Mouse (Mus musculus): ENCODE results near the gene Nlrp6. TPM values are rescaled to one million over a fixed set of nuclear protein-coding genes. Genes with fewer than 3 reads are reported as not detected.

The Nlrp6 gene
- polyA plus RNA-seq, 1 experiment from 2014 or later = 0.06 TPM

DNA sequence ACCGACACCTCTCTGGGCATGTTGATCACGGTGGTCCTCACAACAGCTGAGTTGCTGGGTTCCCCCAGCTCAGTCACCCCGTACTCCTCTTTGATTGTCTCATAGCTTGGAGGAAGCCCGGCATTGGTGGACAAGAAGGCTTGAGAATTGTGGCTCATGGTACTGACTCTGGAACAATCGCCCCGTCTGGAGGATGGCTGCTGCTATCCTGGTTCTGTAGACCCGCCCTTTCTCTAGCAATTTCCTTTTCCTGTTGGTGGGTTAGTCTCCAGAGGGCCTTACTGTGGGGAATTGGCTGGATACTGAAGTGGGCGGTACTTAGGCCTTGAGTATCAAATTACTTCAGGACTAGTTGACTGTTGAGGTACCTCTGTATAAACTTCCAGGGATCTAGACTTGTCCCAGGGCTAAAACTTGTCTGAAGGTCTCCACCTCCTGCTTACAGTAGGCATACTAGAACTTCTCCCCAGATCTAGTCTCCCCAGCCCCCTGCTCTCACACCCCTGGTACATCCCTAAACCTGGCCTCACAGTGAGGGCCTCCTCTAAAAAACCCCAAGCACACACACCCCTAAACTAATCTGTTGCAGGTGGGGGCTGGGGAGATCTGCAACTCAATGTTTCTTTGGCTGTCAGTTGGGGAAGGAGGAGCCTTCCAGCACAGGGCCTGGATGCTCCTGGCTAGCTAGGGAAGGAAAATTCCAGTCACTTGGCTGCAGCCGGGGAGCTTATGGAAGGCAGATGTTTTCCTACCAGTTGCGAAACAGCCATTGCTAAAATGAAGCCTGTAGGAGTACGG is 35.3 kb downstream of the Nlrp6 start, which contains the start of the genes Gm45717 and Ifitm2:
TSS of gene Gm45717 (minus strand) at position 180 of the 798 bp plus-strand sequence.
TSS of gene Ifitm2 (minus strand) at position 230 of the 798 bp plus-strand sequence.
- H3K27ac ChIP-seq (ENCODE audit: low read depth, low read length) = no peak within 1 kb of the TSS
- no peaks in the 10 kb centered on the region for H3K27me3 ChIP-seq (ENCODE audit: control insufficient read depth, insufficient read depth, low read length)
- ATAC-seq (ENCODE audit: low FRiP score) (peak; percentile 43), DNase-seq (ENCODE audit: low spot score) (peak; percentile 53)
- WGBS = 21% methylated on average over 11 of the region's 11 CpGs
- H3K4me2 ChIP-seq (replicated peaks; ENCODE audit: low read depth, low read length) = peak within 1 kb of the TSS; percentile 53
- no peaks in the 10 kb centered on the region for H3K9me3 ChIP-seq (ENCODE audit: control insufficient read depth, low read length)
- H3K4me1 ChIP-seq (replicated peaks; ENCODE audit: control insufficient read depth, insufficient read depth, low read length) = no peaks in the 10 kb centered on the region; the same call in 1 of the 2 replicates
- H3K36me3 ChIP-seq (ENCODE audit: control insufficient read depth, insufficient read depth, low read length) = no peaks in the 10 kb centered on the region
- H3K4me3 ChIP-seq (ENCODE audit: low read depth, low read length) = peak within 1 kb of the TSS; percentile 34
- H3K9ac ChIP-seq (ENCODE audit: low read depth, low read length) = peak within 1 kb of the TSS; percentile 43

DNA sequence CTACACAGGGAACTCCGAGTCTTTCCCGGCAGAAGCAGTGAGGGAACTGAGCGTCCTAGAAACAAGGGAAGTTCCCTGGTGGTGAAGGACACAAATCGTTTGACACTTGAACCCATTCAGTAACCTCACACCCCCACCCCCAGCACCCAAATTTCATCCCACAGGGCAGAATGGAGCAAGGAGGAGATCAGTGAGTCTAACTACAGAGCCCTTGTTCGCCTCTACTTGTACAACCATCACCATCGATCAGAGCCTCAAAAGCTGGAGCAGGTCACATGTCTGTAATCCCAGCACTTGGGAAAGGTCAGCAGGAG is 35.8 kb downstream of the Nlrp6 start:
- ATAC-seq (ENCODE audit: low FRiP score) = no peak
- H3K9me3 ChIP-seq (ENCODE audit: control insufficient read depth, low read length) = no peaks in the 10 kb centered on the region
- DNase-seq (ENCODE audit: low spot score) = no peak
- H3K4me1 ChIP-seq (replicated peaks; ENCODE audit: control insufficient read depth, insufficient read depth, low read length) = no peaks in the 10 kb centered on the region
- H3K27me3 ChIP-seq (ENCODE audit: control insufficient read depth, insufficient read depth, low read length) = no peaks in the 10 kb centered on the region
- WGBS = 54% methylated on average over 6 of the region's 6 CpGs
- H3K27ac ChIP-seq (ENCODE audit: low read depth, low read length) = no peak overlapping the region
- no peak overlapping the region for H3K9ac ChIP-seq (ENCODE audit: low read depth, low read length)
- H3K36me3 ChIP-seq (ENCODE audit: control insufficient read depth, insufficient read depth, low read length) = no peaks in the 10 kb centered on the region
- no peak overlapping the region for H3K4me2 ChIP-seq (replicated peaks; ENCODE audit: low read depth, low read length)
- H3K4me3 ChIP-seq (ENCODE audit: low read depth, low read length) = no peak overlapping the region

DNA sequence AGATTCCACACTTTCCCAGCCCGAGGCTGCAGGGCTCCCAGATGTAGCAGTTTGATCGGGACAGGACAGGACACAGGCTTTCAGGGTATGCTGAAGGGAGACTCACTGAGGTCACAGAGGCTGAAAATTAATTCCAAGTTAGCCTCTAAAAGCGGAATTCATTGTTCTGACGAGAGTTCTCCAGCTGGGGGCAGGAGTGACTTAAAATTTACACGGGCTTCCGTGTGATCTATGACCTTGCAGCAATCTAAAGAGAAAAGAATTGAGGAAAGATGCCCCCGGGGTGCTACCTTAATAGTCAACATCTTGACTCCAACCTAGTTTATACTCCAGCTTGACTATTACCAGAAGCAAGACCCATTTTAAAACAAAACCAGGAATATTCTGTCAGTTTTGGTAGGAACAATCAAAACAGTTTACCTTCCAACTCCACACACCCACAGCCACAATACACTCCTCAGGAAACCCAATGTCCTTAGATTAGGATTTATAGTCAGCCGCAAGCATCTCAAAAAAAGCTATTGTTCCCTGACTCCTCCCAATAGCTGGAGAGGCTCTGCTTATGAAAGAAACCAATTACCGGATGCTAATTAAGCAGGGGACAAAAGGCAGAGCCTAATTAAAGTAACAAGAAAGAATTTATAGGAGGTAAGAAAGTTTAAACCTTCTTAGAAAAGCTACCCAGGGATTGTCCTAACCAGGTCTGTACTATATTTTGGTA is 38.6 kb downstream of the Nlrp6 start:
- 7% methylated on average over 9 of the region's 9 CpGs for WGBS
- ATAC-seq (ENCODE audit: low FRiP score) = no peak
- H3K4me1 ChIP-seq (replicated peaks; ENCODE audit: control insufficient read depth, insufficient read depth, low read length) = no peaks in the 10 kb centered on the region
- H3K9me3 ChIP-seq (ENCODE audit: control insufficient read depth, low read length) = no peaks in the 10 kb centered on the region
- H3K27ac ChIP-seq (ENCODE audit: low read depth, low read length) = no peak overlapping the region
- H3K4me2 ChIP-seq (replicated peaks; ENCODE audit: low read depth, low read length) = no peak overlapping the region
- H3K4me3 ChIP-seq (ENCODE audit: low read depth, low read length) = no peak overlapping the region
- peak; percentile 64 for DNase-seq (ENCODE audit: low spot score)
- no peak overlapping the region for H3K9ac ChIP-seq (ENCODE audit: low read depth, low read length)
- no peaks in the 10 kb centered on the region for H3K36me3 ChIP-seq (ENCODE audit: control insufficient read depth, insufficient read depth, low read length)
- no peaks in the 10 kb centered on the region for H3K27me3 ChIP-seq (ENCODE audit: control insufficient read depth, insufficient read depth, low read length)

DNA sequence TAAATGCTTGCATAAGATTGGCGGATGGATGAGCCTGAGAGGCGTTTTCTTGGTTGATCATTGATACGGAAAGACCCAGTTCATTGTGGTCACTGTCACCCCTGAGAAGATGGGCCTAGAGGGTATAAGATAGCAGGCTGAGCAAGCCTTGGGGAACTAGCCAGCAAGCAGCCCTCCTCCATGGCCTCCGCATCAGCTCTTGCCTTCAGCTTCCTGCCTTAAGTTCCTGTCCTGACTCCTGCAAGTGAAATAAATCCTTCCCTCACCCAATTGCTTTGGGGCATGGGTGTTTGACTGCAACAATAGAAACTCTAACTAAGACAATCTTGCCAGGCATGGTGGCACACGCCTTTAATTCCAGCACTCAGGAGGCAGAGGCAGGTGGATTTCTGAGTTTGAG is 39.3 kb downstream of the Nlrp6 start:
- no peaks in the 10 kb centered on the region for H3K4me1 ChIP-seq (replicated peaks; ENCODE audit: control insufficient read depth, insufficient read depth, low read length)
- no peak overlapping the region for H3K4me2 ChIP-seq (replicated peaks; ENCODE audit: low read depth, low read length)
- H3K9me3 ChIP-seq (ENCODE audit: control insufficient read depth, low read length) = no peaks in the 10 kb centered on the region
- H3K36me3 ChIP-seq (ENCODE audit: control insufficient read depth, insufficient read depth, low read length) = no peaks in the 10 kb centered on the region
- no peak overlapping the region for H3K4me3 ChIP-seq (ENCODE audit: low read depth, low read length)
- ATAC-seq (ENCODE audit: low FRiP score) (no peak), DNase-seq (ENCODE audit: low spot score) (no peak)
- no peaks in the 10 kb centered on the region for H3K27me3 ChIP-seq (ENCODE audit: control insufficient read depth, insufficient read depth, low read length)
- 62% methylated on average over 5 of the region's 5 CpGs for WGBS
- H3K27ac ChIP-seq (ENCODE audit: low read depth, low read length) = no peak overlapping the region
- no peak overlapping the region for H3K9ac ChIP-seq (ENCODE audit: low read depth, low read length)

DNA sequence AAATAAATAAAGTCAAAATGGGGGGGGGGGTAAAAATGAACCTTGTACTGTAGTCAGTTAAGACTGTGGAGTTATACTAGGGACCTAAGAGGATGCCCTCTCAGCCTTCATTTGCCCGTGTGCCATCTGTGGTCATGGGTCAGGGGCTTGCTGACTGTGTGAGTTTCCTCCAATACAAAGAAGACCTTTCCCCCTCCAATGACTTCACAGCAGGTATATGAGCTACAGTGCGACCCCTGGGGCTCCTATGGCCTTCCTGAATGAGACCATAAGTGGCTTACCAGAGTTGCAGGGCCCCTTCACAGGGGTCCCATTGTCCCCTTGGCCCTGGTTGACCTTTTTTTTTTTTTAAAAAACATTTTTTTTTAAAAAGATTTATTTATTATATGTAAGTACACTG is 40.7 kb downstream of the Nlrp6 start:
- Histone ChIP-seq H3K27me3 (ENCODE audit: control insufficient read depth, insufficient read depth, low read length) (no peaks in the 10 kb centered on the region), H3K4me2 (replicated peaks; ENCODE audit: low read depth, low read length) (no peak overlapping the region), H3K9me3 (ENCODE audit: control insufficient read depth, low read length) (no peaks in the 10 kb centered on the region), H3K4me3 (ENCODE audit: low read depth, low read length) (no peak overlapping the region), H3K27ac (ENCODE audit: low read depth, low read length) (no peak overlapping the region), H3K36me3 (ENCODE audit: control insufficient read depth, insufficient read depth, low read length) (no peaks in the 10 kb centered on the region), H3K4me1 (replicated peaks; ENCODE audit: control insufficient read depth, insufficient read depth, low read length) (no peaks in the 10 kb centered on the region), H3K9ac (ENCODE audit: low read depth, low read length) (no peak overlapping the region)
- 62% methylated on average over 2 of the region's 2 CpGs for WGBS
- ATAC-seq (ENCODE audit: low FRiP score) (no peak), DNase-seq (ENCODE audit: low spot score) (no peak)

DNA sequence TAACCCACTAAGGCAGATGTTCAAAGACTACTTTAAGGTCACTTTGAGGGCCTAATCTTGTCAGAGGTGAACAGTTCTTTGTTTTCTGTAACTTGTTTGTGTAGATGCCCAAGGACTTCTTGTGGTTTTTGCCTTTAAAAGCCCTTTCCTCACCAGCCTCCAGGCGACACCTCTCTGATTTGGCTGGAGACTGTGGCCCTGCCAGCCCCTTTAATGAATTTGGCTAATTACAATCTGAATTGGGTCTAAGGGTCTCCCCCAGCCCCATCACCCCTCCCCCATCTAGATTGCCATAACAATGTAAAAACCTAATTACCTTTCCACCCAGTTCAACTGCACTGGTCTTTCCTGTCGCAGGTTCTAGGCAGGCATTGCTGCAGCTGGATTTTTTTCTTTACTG is 42.0 kb downstream of the Nlrp6 start:
- WGBS = 58% methylated on average over 2 of the region's 2 CpGs
- Histone ChIP-seq H3K4me2 (replicated peaks; ENCODE audit: low read depth, low read length) (no peak overlapping the region), H3K9me3 (ENCODE audit: control insufficient read depth, low read length) (no peaks in the 10 kb centered on the region), H3K27ac (ENCODE audit: low read depth, low read length) (no peak overlapping the region), H3K4me3 (ENCODE audit: low read depth, low read length) (no peak overlapping the region), H3K36me3 (ENCODE audit: control insufficient read depth, insufficient read depth, low read length) (no peaks in the 10 kb centered on the region), H3K9ac (ENCODE audit: low read depth, low read length) (no peak overlapping the region), H3K4me1 (replicated peaks; ENCODE audit: control insufficient read depth, insufficient read depth, low read length) (no peaks in the 10 kb centered on the region), H3K27me3 (ENCODE audit: control insufficient read depth, insufficient read depth, low read length) (no peaks in the 10 kb centered on the region)
- no peak for ATAC-seq (ENCODE audit: low FRiP score)
- no peak for DNase-seq (ENCODE audit: low spot score)

DNA sequence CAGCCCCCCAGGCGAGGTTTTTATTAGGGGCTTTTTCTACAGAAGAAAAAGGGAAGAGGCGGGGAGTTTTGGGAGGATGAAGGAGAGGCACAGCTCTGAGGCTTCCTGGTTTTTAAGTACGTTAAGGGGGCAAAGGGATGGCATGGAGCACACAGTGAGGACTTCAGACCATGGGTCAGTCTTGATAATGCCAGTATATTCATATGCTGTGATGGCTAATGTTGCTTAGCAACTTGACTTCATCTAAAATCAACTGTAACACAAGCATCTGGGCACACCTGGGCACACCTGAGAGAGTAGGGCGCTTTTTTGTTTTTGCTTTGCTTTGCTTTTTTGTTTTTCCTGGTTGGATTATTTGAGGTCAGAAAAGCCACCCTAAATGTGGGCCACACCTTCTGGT is 46.2 kb downstream of the Nlrp6 start, which contains the start of gene Ifitm1:
TSS of gene Ifitm1 (plus strand) at position 301 of the 400 bp plus-strand sequence.
- 89% methylated on average over 4 of the region's 4 CpGs for WGBS
- no peaks in the 10 kb centered on the region for H3K9me3 ChIP-seq (ENCODE audit: control insufficient read depth, low read length)
- H3K36me3 ChIP-seq (ENCODE audit: control insufficient read depth, insufficient read depth, low read length) = no peaks in the 10 kb centered on the region
- H3K4me1 ChIP-seq (replicated peaks; ENCODE audit: control insufficient read depth, insufficient read depth, low read length) = no peaks in the 10 kb centered on the region
- DNase-seq (ENCODE audit: low spot score) (no peak), ATAC-seq (ENCODE audit: low FRiP score) (no peak)
- H3K27me3 ChIP-seq (ENCODE audit: control insufficient read depth, insufficient read depth, low read length) = no peaks in the 10 kb centered on the region
- H3K9ac ChIP-seq (ENCODE audit: low read depth, low read length) = no peak within 1 kb of the TSS
- H3K4me3 ChIP-seq (ENCODE audit: low read depth, low read length) = no peak within 1 kb of the TSS
- H3K27ac ChIP-seq (ENCODE audit: low read depth, low read length) = no peak within 1 kb of the TSS
- H3K4me2 ChIP-seq (replicated peaks; ENCODE audit: low read depth, low read length) = no peak within 1 kb of the TSS

DNA sequence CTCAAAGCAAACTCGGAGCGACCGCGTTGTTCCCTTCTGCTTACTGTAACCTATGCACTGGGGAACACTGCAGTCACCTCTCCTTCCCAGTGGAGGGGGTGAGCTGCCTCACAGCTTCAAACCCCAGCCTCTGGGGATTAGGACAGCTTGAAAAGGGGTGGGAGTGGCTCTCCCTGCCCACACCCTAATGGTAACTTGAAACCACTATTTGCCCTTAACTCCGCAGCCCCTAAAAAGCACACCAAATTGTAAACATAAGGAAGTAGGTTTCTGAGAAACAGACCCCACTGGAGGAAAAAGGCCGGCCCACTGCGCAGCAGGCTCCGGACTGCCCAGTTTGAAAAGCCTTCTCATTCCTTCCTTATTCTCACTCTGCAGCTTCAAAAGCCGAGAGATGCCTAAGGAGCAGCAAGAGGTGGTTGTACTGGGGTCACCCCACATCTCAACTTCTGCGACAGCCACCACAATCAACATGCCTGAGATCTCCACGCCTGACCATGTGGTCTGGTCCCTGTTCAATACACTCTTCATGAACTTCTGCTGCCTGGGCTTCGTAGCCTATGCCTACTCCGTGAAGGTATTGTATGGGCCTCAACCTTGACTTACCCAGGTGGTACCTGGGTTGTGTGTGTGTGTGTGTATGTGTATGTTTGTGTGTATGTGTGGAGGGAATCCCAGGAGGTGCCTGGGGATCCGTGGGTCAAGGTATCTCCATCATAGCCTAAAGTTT is 47.3 kb downstream of the Nlrp6 start:
- no peak overlapping the region for H3K4me3 ChIP-seq (ENCODE audit: low read depth, low read length)
- no peaks in the 10 kb centered on the region for H3K4me1 ChIP-seq (replicated peaks; ENCODE audit: control insufficient read depth, insufficient read depth, low read length)
- H3K9me3 ChIP-seq (ENCODE audit: control insufficient read depth, low read length) = no peaks in the 10 kb centered on the region
- ATAC-seq (ENCODE audit: low FRiP score) (no peak), DNase-seq (ENCODE audit: low spot score) (no peak)
- no peak overlapping the region for H3K27ac ChIP-seq (ENCODE audit: low read depth, low read length)
- H3K4me2 ChIP-seq (replicated peaks; ENCODE audit: low read depth, low read length) = no peak overlapping the region
- no peaks in the 10 kb centered on the region for H3K36me3 ChIP-seq (ENCODE audit: control insufficient read depth, insufficient read depth, low read length)
- no peak overlapping the region for H3K9ac ChIP-seq (ENCODE audit: low read depth, low read length)
- 8% methylated on average over 14 of the region's 14 CpGs for WGBS
- no peaks in the 10 kb centered on the region for H3K27me3 ChIP-seq (ENCODE audit: control insufficient read depth, insufficient read depth, low read length)
